Comparison of ENCODE assay signal across 13 mouse cellular contexts in genomic region chr3:118325111-118325510, GRCm38 (mm10).
A peak's percentile ranks its signal among the peaks of the same experiment; 100 is the strongest.
DNase-seq lines count a peak whose midpoint lies in the region; ATAC-seq and TF ChIP-seq lines count a peak whose summit lies in the region.
"Had no signal": no experiment of that assay in that cellular context is flagged by ENCODE, and none has a peak within 500 bp of the region (broad histone marks: within the 10 kb centered on the region; RNA-seq: fewer than 3 reads in every experiment).

No protein-coding gene starts in this region.

- 0 out of 2 replicates have a peak, but pooled peaks have one; percentile 74 for ATAC-seq in heart, embryonic 15.5 days (replicated peaks; ENCODE audit: insufficient number of reproducible peaks, insufficient read depth, low FRiP score, low read depth)
- ATAC-seq in lung, embryonic 14.5 days (ENCODE audit: insufficient read depth), result no peak
- no peak for ATAC-seq in intestine, postnatal 0 days
- ATAC-seq: intestine, embryonic 16.5 days had no signal

- TF ChIP-seq CTCF in lung, embryonic 14.5 days (IDR thresholded peaks at IDR 0.05; ENCODE audit: low read depth), result no peak
- no peak for TF ChIP-seq CTCF in lung, adult 2 months (IDR thresholded peaks at IDR 0.05; ENCODE audit: insufficient read depth, low read length)
- no peak for TF ChIP-seq CTCF in intestine, postnatal 0 days (IDR thresholded peaks at IDR 0.05; ENCODE audit: low read depth)

- WGBS in heart, embryonic 15.5 days, result 31% methylated on average over 5 of the region's 5 CpGs
- 80% methylated on average over 5 of the region's 5 CpGs for WGBS in heart, embryonic 10.5 days
- WGBS in lung, embryonic 14.5 days, result 58% methylated on average over 5 of the region's 5 CpGs
- 40% methylated on average over 5 of the region's 5 CpGs for WGBS in lung, adult 2 months
- 73% methylated on average over 5 of the region's 5 CpGs for WGBS in intestine, postnatal 0 days

- H3K27ac ChIP-seq in heart, embryonic 15.5 days, result peak overlapping the region; percentile 47; the same call in 1 of the 2 replicates
- no peak overlapping the region for H3K27ac ChIP-seq in heart, embryonic 10.5 days
- H3K27ac ChIP-seq in lung, embryonic 14.5 days (ENCODE audit: low read depth), result no peak overlapping the region
- no peak overlapping the region for H3K27ac ChIP-seq in intestine, postnatal 0 days (ENCODE audit: low read depth, low read length)
- H3K27ac ChIP-seq: liver, embryonic 15.5 days had no signal

- H3K9me3 ChIP-seq in heart, embryonic 15.5 days (replicated peaks), result no peaks in the 10 kb centered on the region
- no peaks in the 10 kb centered on the region for H3K9me3 ChIP-seq in heart, embryonic 10.5 days
- no peaks in the 10 kb centered on the region for H3K9me3 ChIP-seq in lung, embryonic 14.5 days (ENCODE audit: low read depth, low read length)
- no peaks in the 10 kb centered on the region for H3K9me3 ChIP-seq in intestine, postnatal 0 days (ENCODE audit: control insufficient read depth)
- H3K9me3 ChIP-seq: liver, embryonic 15.5 days had no signal

- H3K4me2 ChIP-seq in heart, embryonic 15.5 days, result no peak overlapping the region
- no peak overlapping the region for H3K4me2 ChIP-seq in lung, embryonic 14.5 days
- H3K4me2 ChIP-seq in intestine, postnatal 0 days (replicated peaks; ENCODE audit: low read depth), result no peak overlapping the region
- H3K4me2 ChIP-seq: liver, embryonic 15.5 days had no signal

- TF ChIP-seq POLR2A in lung, adult 2 months (IDR thresholded peaks at IDR 0.05; ENCODE audit: borderline replicate concordance, extremely low read depth, low read depth, low read length), result no peak

- no peak overlapping the region for H3K9ac ChIP-seq in heart, embryonic 15.5 days
- H3K9ac ChIP-seq in lung, embryonic 14.5 days, result no peak overlapping the region
- no peak overlapping the region for H3K9ac ChIP-seq in intestine, postnatal 0 days (ENCODE audit: low read depth, low read length)
- H3K9ac ChIP-seq: liver, embryonic 15.5 days had no signal

- H3K4me3 ChIP-seq in heart, embryonic 15.5 days, result no peak overlapping the region
- no peak overlapping the region for H3K4me3 ChIP-seq in heart, embryonic 10.5 days
- no peak overlapping the region for H3K4me3 ChIP-seq in lung, embryonic 14.5 days (ENCODE audit: low read depth, low read length)
- H3K4me3 ChIP-seq in lung, adult 2 months (replicated peaks; ENCODE audit: extremely low read depth, low read depth, low read length), result no peak overlapping the region
- no peak overlapping the region for H3K4me3 ChIP-seq in intestine, postnatal 0 days (ENCODE audit: low read depth, low read length)
- H3K4me3 ChIP-seq: liver, embryonic 15.5 days had no signal

- H3K36me3 ChIP-seq in heart, embryonic 15.5 days, result no peaks in the 10 kb centered on the region
- H3K36me3 ChIP-seq in heart, embryonic 10.5 days, result no peaks in the 10 kb centered on the region
- H3K36me3 ChIP-seq in lung, embryonic 14.5 days (ENCODE audit: insufficient read depth), result no peaks in the 10 kb centered on the region
- H3K36me3 ChIP-seq in intestine, postnatal 0 days (ENCODE audit: control insufficient read depth, insufficient read depth), result no peaks in the 10 kb centered on the region
- H3K36me3 ChIP-seq: liver, embryonic 15.5 days had no signal

- peak; percentile 49 to 70 for DNase-seq in cerebellum, postnatal 10 days
- DNase-seq in cerebellum, adult 11-12 months, result no peak
- no peak for DNase-seq in heart, embryonic 10.5 days (ENCODE audit: low spot score)
- DNase-seq in lung, embryonic 14.5 days, result peak; percentile 10
- DNase-seq in lung, adult 2 months, result no peak
- peak; percentile 12 for DNase-seq in telencephalon, adult 2 months (ENCODE audit: low read depth, low spot score)
- DNase-seq: adrenal gland, adult 8-10 months; left cerebral cortex, postnatal 4 days; thymus, postnatal 36 days had no signal

- H3K27me3 ChIP-seq in heart, embryonic 15.5 days, result no peaks in the 10 kb centered on the region
- H3K27me3 ChIP-seq in heart, embryonic 10.5 days (ENCODE audit: insufficient read depth, poor library complexity, severe bottlenecking), result no peaks in the 10 kb centered on the region
- H3K27me3 ChIP-seq in lung, embryonic 14.5 days (ENCODE audit: insufficient read depth, low read length), result no peaks in the 10 kb centered on the region
- no peaks in the 10 kb centered on the region for H3K27me3 ChIP-seq in intestine, postnatal 0 days (replicated peaks; ENCODE audit: control insufficient read depth, insufficient read depth, low read length)
- H3K27me3 ChIP-seq: liver, embryonic 15.5 days had no signal

- peaks cover 8% of the 10 kb centered on the region; the same call in 1 of the 2 replicates for H3K4me1 ChIP-seq in heart, embryonic 15.5 days (replicated peaks)
- H3K4me1 ChIP-seq in heart, embryonic 10.5 days, result no peaks in the 10 kb centered on the region
- no peaks in the 10 kb centered on the region for H3K4me1 ChIP-seq in lung, embryonic 14.5 days (ENCODE audit: insufficient read depth)
- no peaks in the 10 kb centered on the region for H3K4me1 ChIP-seq in lung, adult 2 months (ENCODE audit: control insufficient read depth, insufficient read depth, low read length)
- no peaks in the 10 kb centered on the region for H3K4me1 ChIP-seq in intestine, postnatal 0 days (replicated peaks; ENCODE audit: control insufficient read depth, insufficient read depth, low read length)
- H3K4me1 ChIP-seq: liver, embryonic 15.5 days had no signal

Comparison
In these comparisons a context has a peak if more than half of its experiments do, and no peak if none do; other contexts are left out.
1. DNase-seq: peak in cerebellum, postnatal 10 days (2 of 2), lung, embryonic 14.5 days (single experiment) and telencephalon, adult 2 months (single experiment); none in cerebellum, adult 11-12 months (single experiment), heart, embryonic 10.5 days (single experiment) and lung, adult 2 months (single experiment).